Mouse (Mus musculus) midbrain, embryonic 14.5 days (tissue): ENCODE data around the gene Slc7a15. TPM values are rescaled to one million over a fixed set of nuclear protein-coding genes. Genes with fewer than 3 reads are reported as not detected.
A peak's percentile ranks its signal among the peaks of the same experiment; 100 is the strongest.

Source experiments
- ATAC-seq: fragments of 200-750 bp; cut with Nextera tagmentation; 2 replicates; pipeline ENCODE4 v1.8.0; 2017; ENCODE audit warnings: moderate number of reproducible peaks, moderate library complexity; ENCODE audit not compliant: low FRiP score, low TSS enrichment
- DNase-seq: peaks from one replicate; pipeline ENCODE4 v3.0.0-alpha.2; 2015
- H3K27ac ChIP-seq: fragments of 300-500 bp; sonication (generic); replicated peaks from 2 replicates; pipeline ENCODE4 v1.5.1; 2014; ENCODE audit warnings: mild to moderate bottlenecking, low read depth, low read length, moderate library complexity
- H3K27me3 ChIP-seq: fragments of 300-500 bp; sonication (generic); 2 replicates; pipeline ENCODE4 v1.6.1; 2014; ENCODE audit warnings: low read length, control low read depth, mixed read lengths; ENCODE audit not compliant: control insufficient read depth, insufficient read depth
- H3K36me3 ChIP-seq: fragments of 300-500 bp; sonication (generic); 2 replicates; pipeline ENCODE4 v1.6.1; 2014; ENCODE audit warnings: low read length, control low read depth; ENCODE audit not compliant: control insufficient read depth, insufficient read depth
- H3K4me1 ChIP-seq: fragments of 300-500 bp; sonication (generic); 2 replicates; pipeline ENCODE4 v1.6.1; 2014; ENCODE audit warnings: mild to moderate bottlenecking, antibody characterized with exemption, low read length, control low read depth; ENCODE audit not compliant: control insufficient read depth, insufficient read depth
- H3K4me2 ChIP-seq: fragments of 300-500 bp; sonication (generic); 2 replicates; pipeline ENCODE4 v1.6.1; 2014; ENCODE audit warnings: mild to moderate bottlenecking, low read length, moderate library complexity
- H3K4me3 ChIP-seq: fragments of 300-500 bp; sonication (generic); replicated peaks from 2 replicates; pipeline ENCODE4 v1.5.1; 2014; ENCODE audit warnings: low read depth, low read length
- H3K9ac ChIP-seq: fragments of 300-500 bp; sonication (generic); replicated peaks from 2 replicates; pipeline ENCODE4 v1.6.1; 2014; ENCODE audit warnings: mild to moderate bottlenecking, low read length, moderate library complexity
- H3K9me3 ChIP-seq: fragments of 300-500 bp; sonication (generic); 2 replicates; pipeline ENCODE4 v1.6.1; 2016; ENCODE audit warnings: low read length, control low read depth, mixed read lengths; ENCODE audit not compliant: control insufficient read depth
- WGBS: fragments of 180-500 bp; shearing (Covaris S2); extraction: QIAGEN DNeasy Blood & Tissue Kit; methylation state at CpG from one replicate; pipeline ENCODE4 v1.1.7; 2014; 5-methylcytosine and 5-hydroxymethylcytosine counted together
- polyA plus RNA-seq: library from polyadenylated mRNA; unstranded; fragments of >200 nt; fragmentation: Nextera tagmentation; extraction: Ambion mirVana; gene quantifications from 2 replicates; pipeline ENCODE4 v1.2.1, GENCODE M21; 2014

The Slc7a15 gene
- polyA plus RNA-seq, 1 experiment from 2014 or later, result not detected

DNA sequence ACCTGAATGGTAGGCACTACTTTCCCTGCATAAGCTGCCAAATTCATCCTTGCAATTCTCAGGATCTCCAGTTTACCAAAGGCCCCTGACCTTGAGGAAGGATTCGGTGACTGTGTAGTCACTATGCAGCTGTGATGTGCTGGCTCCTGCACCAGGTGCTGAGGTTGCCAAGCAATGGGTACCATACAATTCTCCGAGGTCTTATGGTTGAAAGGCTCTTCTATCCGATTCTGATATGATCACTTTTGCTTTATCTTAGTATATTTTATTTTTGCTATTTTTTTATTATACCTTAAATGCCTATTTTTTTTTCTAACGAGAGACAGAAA lies 110.2 kb downstream of the Slc7a15 start:
- Histone ChIP-seq H3K4me1 (peaks cover 9% of the 10 kb centered on the region), H3K27ac (0 out of 2 replicates have a peak overlapping the region, but pooled peaks have one; percentile 49), H3K9ac (no peak overlapping the region), H3K4me2 (no peak overlapping the region), H3K9me3 (no peaks in the 10 kb centered on the region), H3K36me3 (no peaks in the 10 kb centered on the region), H3K4me3 (no peak overlapping the region), H3K27me3 (no peaks in the 10 kb centered on the region)
- ATAC-seq (0 out of 2 replicates have a peak, but pooled peaks have one; percentile 46), DNase-seq (no peak)
- WGBS, result 90% methylated on average over 4 of the region's 4 CpGs

DNA sequence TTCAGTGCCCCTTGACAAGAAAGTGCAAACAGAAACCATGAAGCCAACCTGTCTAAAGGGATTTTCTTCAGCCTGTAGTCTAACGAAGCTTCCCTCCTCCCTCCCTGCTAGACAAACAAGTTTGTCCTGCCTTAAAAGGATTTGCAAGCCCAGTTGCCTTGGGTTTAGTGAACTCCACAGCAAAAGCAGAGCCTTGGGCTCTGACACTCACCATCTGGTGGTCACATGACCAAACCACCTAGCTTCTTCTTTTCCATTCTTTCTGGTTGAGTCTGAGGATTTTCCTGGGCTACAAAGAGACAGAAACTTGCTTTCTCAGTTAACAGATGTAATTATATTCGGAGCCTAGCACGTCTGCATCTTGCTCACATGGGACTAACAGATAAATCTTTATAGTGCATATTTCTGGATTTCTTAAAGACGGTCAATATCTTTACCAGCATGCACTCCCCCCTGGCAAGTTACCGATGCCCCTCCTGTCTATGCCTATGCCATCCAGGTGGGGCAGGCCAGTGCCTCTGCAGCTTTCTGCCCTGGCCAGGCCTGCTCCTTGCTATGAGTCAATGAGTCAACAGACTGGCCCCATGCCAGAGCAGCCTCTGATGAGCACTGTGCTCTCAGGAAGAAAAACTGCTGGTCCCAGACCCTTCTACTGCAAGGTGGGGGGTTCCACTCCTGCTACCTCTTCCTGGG lies 110.8 kb downstream of the Slc7a15 start:
- 45% methylated on average over 5 of the region's 5 CpGs for WGBS
- no peak overlapping the region for H3K9ac ChIP-seq
- no peaks in the 10 kb centered on the region for H3K36me3 ChIP-seq
- no peaks in the 10 kb centered on the region for H3K27me3 ChIP-seq
- no peaks in the 10 kb centered on the region for H3K9me3 ChIP-seq
- peak overlapping the region; percentile 49; the same call in 1 of the 2 replicates for H3K27ac ChIP-seq
- no peak overlapping the region for H3K4me2 ChIP-seq
- H3K4me3 ChIP-seq, result no peak overlapping the region
- H3K4me1 ChIP-seq, result peaks cover 9% of the 10 kb centered on the region
- DNase-seq (peak; percentile 47), ATAC-seq (peak; percentile 64; the same call in 1 of the 2 replicates)

GRCm38 (mm10) chr12:8487281-8487680 lies 111.6 kb downstream of the Slc7a15 start:
- ATAC-seq, result no peak

GRCm38 (mm10) chr12:8485247-8485646 lies 113.6 kb downstream of the Slc7a15 start:
- H3K27ac ChIP-seq, result no peak overlapping the region
- WGBS, result 85% methylated on average over 7 of the region's 7 CpGs
- ATAC-seq, result no peak

More at GRCm38 (mm10) chr12:8487281-8487680, 111.6 kb downstream of the Slc7a15 start:
- Histone ChIP-seq H3K9ac (no peak overlapping the region), H3K4me2 (no peak overlapping the region), H3K4me1 (peaks cover 9% of the 10 kb centered on the region), H3K27me3 (no peaks in the 10 kb centered on the region), H3K27ac (no peak overlapping the region), H3K36me3 (no peaks in the 10 kb centered on the region), H3K9me3 (no peaks in the 10 kb centered on the region), H3K4me3 (no peak overlapping the region)
- DNase-seq, result no peak
- 81% methylated on average over 1 of the region's 1 CpGs for WGBS

GRCm38 (mm10) chr12:8482169-8482568 lies 116.7 kb downstream of the Slc7a15 start:
- no peak for ATAC-seq
- Histone ChIP-seq H3K9me3 (no peaks in the 10 kb centered on the region), H3K4me3 (no peak overlapping the region), H3K27ac (no peak overlapping the region), H3K4me2 (no peak overlapping the region), H3K36me3 (no peaks in the 10 kb centered on the region), H3K4me1 (no peaks in the 10 kb centered on the region), H3K9ac (no peak overlapping the region), H3K27me3 (no peaks in the 10 kb centered on the region)
- WGBS, result 64% methylated on average over 2 of the region's 2 CpGs
- DNase-seq, result no peak

More at GRCm38 (mm10) chr12:8485247-8485646, 113.6 kb downstream of the Slc7a15 start:
- no peaks in the 10 kb centered on the region for H3K27me3 ChIP-seq
- H3K9ac ChIP-seq, result no peak overlapping the region
- DNase-seq, result no peak
- H3K36me3 ChIP-seq, result no peaks in the 10 kb centered on the region
- no peak overlapping the region for H3K4me3 ChIP-seq
- H3K4me2 ChIP-seq, result no peak overlapping the region
- no peaks in the 10 kb centered on the region for H3K9me3 ChIP-seq
- peaks cover 9% of the 10 kb centered on the region for H3K4me1 ChIP-seq

Other genes starting within 250 kb of the Slc7a15 start
- gene Rhob, start 99.1 kb downstream of the Slc7a15 start, polyA plus RNA-seq, result 111 and 116 TPM in 2 replicates
- 69.9 and 83.5 TPM in 2 replicates for gene Pum2, start 75.1 kb upstream of the Slc7a15 start, polyA plus RNA-seq
- 12.2 and 19.2 TPM in 2 replicates for gene Sdc1, start 172.3 kb upstream of the Slc7a15 start, polyA plus RNA-seq